Mouse (Mus musculus) lung, postnatal 0 days (tissue): ENCODE measurements at regions not wholly inside any gene's neighbourhood (a gene's known extent, or its start where the extent isn't known, plus 50 kb on each side); places are given as distances from the start of the nearest gene placed in this dataset.
A peak's percentile ranks its signal among the peaks of the same experiment; 100 is the strongest.

Experiments
- ATAC-seq: fragments of 200-750 bp; cut with Nextera tagmentation; 2 replicates; pipeline ENCODE4 v1.8.0; 2017; ENCODE audit warnings: moderate library complexity
- DNase-seq: peaks from one replicate; pipeline ENCODE4 v3.0.0-alpha.2; 2016; ENCODE audit warnings: low spot score
- H3K27ac ChIP-seq: fragments of 300-500 bp; sonication (generic); 2 replicates; pipeline ENCODE4 v1.5.1; 2014; ENCODE audit warnings: antibody characterized with exemption, mild to moderate bottlenecking, low read length, mixed read lengths
- H3K27me3 ChIP-seq: fragments of 300-500 bp; sonication (generic); replicated peaks from 2 replicates; pipeline ENCODE4 v1.6.1; 2014; ENCODE audit warnings: low read length, mixed read lengths; ENCODE audit not compliant: insufficient read depth
- H3K36me3 ChIP-seq: fragments of 300-500 bp; sonication (generic); 2 replicates; pipeline ENCODE4 v1.6.1; 2014; ENCODE audit warnings: low read length, mixed read lengths; ENCODE audit not compliant: insufficient read depth
- H3K4me1 ChIP-seq: fragments of 300-500 bp; sonication (generic); 2 replicates; pipeline ENCODE4 v1.6.1; 2014; ENCODE audit warnings: antibody characterized with exemption, low read depth, low read length, mixed read lengths; ENCODE audit not compliant: insufficient read depth
- H3K4me2 ChIP-seq: fragments of 300-500 bp; sonication (generic); replicated peaks from 2 replicates; pipeline ENCODE4 v1.6.1; 2014; ENCODE audit warnings: low read depth, mild to moderate bottlenecking, low read length, moderate library complexity, mixed read lengths
- H3K4me3 ChIP-seq: fragments of 300-500 bp; sonication (generic); 2 replicates; pipeline ENCODE4 v1.5.1; 2014; ENCODE audit warnings: low read depth, low read length
- H3K9ac ChIP-seq: fragments of 300-500 bp; sonication (generic); replicated peaks from 2 replicates; pipeline ENCODE4 v1.6.1; 2014; ENCODE audit warnings: low read depth, mild to moderate bottlenecking
- H3K9me3 ChIP-seq: fragments of 300-500 bp; sonication (generic); 2 replicates; pipeline ENCODE4 v1.6.1; 2016; ENCODE audit warnings: low read length, mixed read lengths
- CTCF ChIP-seq: IDR thresholded peaks from 2 replicates; pipeline ENCODE4 v1.5.1; 2016; ENCODE audit warnings: antibody characterized with exemption, mild to moderate bottlenecking
- EP300 ChIP-seq: IDR thresholded peaks from 2 replicates; pipeline ENCODE4 v1.6.1; 2016; ENCODE audit warnings: antibody characterized with exemption, mild to moderate bottlenecking, control low read depth
- WGBS: fragments of 180-500 bp; shearing (Covaris S2); extraction: QIAGEN DNeasy Blood & Tissue Kit; methylation state at CpG from one replicate; pipeline ENCODE4 v1.1.7; 2014; 5-methylcytosine and 5-hydroxymethylcytosine counted together

DNA sequence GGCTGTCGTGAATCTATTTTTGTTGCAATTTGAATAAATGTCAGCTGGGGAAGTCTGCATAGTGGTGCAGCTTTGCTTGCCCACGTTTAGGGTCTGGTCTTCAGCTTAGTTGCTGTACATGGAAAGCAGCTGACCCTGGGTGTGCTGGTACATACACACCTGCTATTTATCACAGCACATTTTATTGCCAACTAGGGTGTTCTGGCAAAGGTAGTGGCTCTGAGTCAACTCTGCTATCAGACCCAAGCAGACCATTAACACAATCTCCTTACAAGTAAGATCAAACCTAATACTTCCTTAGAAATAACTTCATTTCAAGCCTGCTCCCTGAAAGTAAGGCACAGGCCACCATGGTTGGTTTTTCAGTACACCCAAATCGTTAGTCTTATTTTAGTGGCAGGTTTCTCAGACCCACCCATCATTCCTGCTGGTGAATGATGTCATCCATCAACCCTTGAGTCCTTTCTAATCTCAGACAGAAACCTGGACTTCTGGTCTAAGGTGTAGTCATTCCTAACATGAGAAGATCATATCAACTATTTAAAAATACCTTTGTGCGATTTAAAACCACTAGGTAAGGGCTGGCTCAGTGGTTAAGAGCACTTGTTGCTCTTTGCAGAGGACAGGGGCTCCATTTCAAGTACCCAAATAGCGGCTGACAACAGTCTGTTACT lies 62.5 kb upstream of the Med13 start:
- TF ChIP-seq CTCF (no peak), EP300 (no peak)
- ATAC-seq (no peak), DNase-seq (no peak)
- no peaks in the 10 kb centered on the region for H3K9me3 ChIP-seq
- WGBS = 57% methylated on average over 5 of the region's 5 CpGs
- no peaks in the 10 kb centered on the region for H3K27me3 ChIP-seq
- H3K27ac ChIP-seq = no peak overlapping the region
- H3K9ac ChIP-seq = no peak overlapping the region
- no peak overlapping the region for H3K4me2 ChIP-seq
- no peak overlapping the region for H3K4me3 ChIP-seq
- no peaks in the 10 kb centered on the region for H3K4me1 ChIP-seq
- no peaks in the 10 kb centered on the region for H3K36me3 ChIP-seq

- ATAC-seq = no peak
- Histone ChIP-seq H3K4me1 (no peaks in the 10 kb centered on the region), H3K4me2 (no peak overlapping the region), H3K27me3 (no peaks in the 10 kb centered on the region), H3K9ac (no peak overlapping the region), H3K36me3 (no peaks in the 10 kb centered on the region), H3K9me3 (no peaks in the 10 kb centered on the region), H3K27ac (no peak overlapping the region), H3K4me3 (no peak overlapping the region)
- no peak for DNase-seq
- TF ChIP-seq CTCF = no peak
- TF ChIP-seq EP300 = no peak
- WGBS = 31% methylated on average over 3 of the region's 3 CpGs
Measured at GRCm38 (mm10) chr11:86428926-86429325, 55.5 kb upstream of the Rnft1 start.

GRCm38 (mm10) chr11:86430287-86430686 lies 54.2 kb upstream of the Rnft1 start:
- Histone ChIP-seq H3K4me1 (no peaks in the 10 kb centered on the region), H3K9me3 (no peaks in the 10 kb centered on the region), H3K27me3 (no peaks in the 10 kb centered on the region), H3K36me3 (no peaks in the 10 kb centered on the region), H3K9ac (no peak overlapping the region), H3K4me3 (no peak overlapping the region), H3K4me2 (no peak overlapping the region), H3K27ac (no peak overlapping the region)
- TF ChIP-seq EP300 = no peak
- no peak for ATAC-seq
- DNase-seq = no peak
- 86% methylated on average over 2 of the region's 2 CpGs for WGBS

DNA sequence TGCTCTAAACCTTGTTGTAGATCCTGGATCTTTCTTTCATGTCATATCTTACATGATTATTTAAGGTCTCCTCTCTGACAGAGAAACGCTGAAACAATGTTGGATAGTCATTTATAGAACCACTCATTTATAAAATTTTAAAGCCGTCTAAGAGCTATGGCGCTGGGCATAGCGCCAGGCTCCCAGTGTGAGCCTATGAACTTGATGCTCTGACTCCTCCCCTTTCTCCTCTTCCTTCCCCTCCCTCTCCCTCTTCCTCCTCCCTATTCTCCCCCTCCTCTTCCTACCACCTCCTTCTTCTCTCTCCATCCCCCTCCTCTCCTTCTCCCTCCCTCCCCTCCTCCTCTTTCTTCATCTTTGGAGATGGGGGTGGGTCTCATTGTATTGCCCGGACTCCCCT lies 52.9 kb upstream of the Rnft1 start:
- no peak overlapping the region for H3K4me3 ChIP-seq
- DNase-seq = peak; percentile 33
- no peak overlapping the region for H3K9ac ChIP-seq
- H3K27me3 ChIP-seq = no peaks in the 10 kb centered on the region
- no peak overlapping the region for H3K4me2 ChIP-seq
- H3K36me3 ChIP-seq = no peaks in the 10 kb centered on the region
- ATAC-seq = no peak
- 53% methylated on average over 5 of the region's 5 CpGs for WGBS
- no peak overlapping the region for H3K27ac ChIP-seq
- H3K4me1 ChIP-seq = no peaks in the 10 kb centered on the region
- TF ChIP-seq EP300 (no peak), CTCF (no peak)
- H3K9me3 ChIP-seq = no peaks in the 10 kb centered on the region

- Histone ChIP-seq H3K27me3 (no peaks in the 10 kb centered on the region), H3K27ac (no peak overlapping the region), H3K4me1 (no peaks in the 10 kb centered on the region), H3K9ac (no peak overlapping the region), H3K9me3 (no peaks in the 10 kb centered on the region), H3K36me3 (no peaks in the 10 kb centered on the region), H3K4me3 (no peak overlapping the region), H3K4me2 (no peak overlapping the region)
- DNase-seq = no peak
- no peak for ATAC-seq
- 86% methylated on average over 8 of the region's 8 CpGs for WGBS
- no peak for TF ChIP-seq CTCF
- no peak for TF ChIP-seq EP300
Measured at GRCm38 (mm10) chr11:86434106-86434505, 50.4 kb upstream of the Rnft1 start.
